9 mouse cellular contexts compared by ENCODE assay signal in genomic region chr4:57308214-57309000, GRCm38 (mm10). TPM values are rescaled to one million over a fixed set of nuclear protein-coding genes. Genes with fewer than 3 reads are reported as not detected.
DNase-seq lines count a peak whose midpoint lies in the region; ATAC-seq and TF ChIP-seq lines count a peak whose summit lies in the region.
"Had no signal": no experiment of that assay in that cellular context is flagged by ENCODE, and none has a peak within 500 bp of the region (broad histone marks: within the 10 kb centered on the region; RNA-seq: fewer than 3 reads in every experiment).

No protein-coding gene starts in this region.

- no peaks in the 10 kb centered on the region for H3K9me3 ChIP-seq in intestine, postnatal 0 days (ENCODE audit: control insufficient read depth)

- 41% methylated on average over 26 of the region's 26 CpGs for WGBS in intestine, postnatal 0 days

- TF ChIP-seq CTCF in gastrocnemius, adult 2 months (IDR thresholded peaks at IDR 0.05), result peak; percentile 37; the same call in 1 of the 2 replicates
- peak; percentile 48 for TF ChIP-seq CTCF in intestine, postnatal 0 days (IDR thresholded peaks at IDR 0.05; ENCODE audit: low read depth)

- DNase-seq in gastrocnemius, adult 2 months, result peak; percentile 84
- DNase-seq in gastrocnemius, postnatal 10 days, result no peak
- DNase-seq in heart, adult 11 months, result peak; percentile 96
- DNase-seq in lung, adult 18-20 months, result peak; percentile 90 to 91
- peak; percentile 17 for DNase-seq in retina, postnatal 1 day
- DNase-seq in left cerebral cortex, adult 8-10 months (ENCODE audit: low spot score in 2 of 2), result no peak
- no peak for DNase-seq in left cerebral cortex, adult 11 months (ENCODE audit: low spot score)

- peak overlapping the region; percentile 54 for H3K4me3 ChIP-seq in gastrocnemius, adult 2 months
- peak overlapping the region; percentile 6; the same call in 1 of the 2 replicates for H3K4me3 ChIP-seq in intestine, postnatal 0 days (ENCODE audit: low read depth, low read length)

- peak overlapping the region; percentile 82 for H3K27ac ChIP-seq in gastrocnemius, adult 2 months
- H3K27ac ChIP-seq in intestine, postnatal 0 days (ENCODE audit: low read depth, low read length), result no peak overlapping the region

- H3K9ac ChIP-seq in intestine, postnatal 0 days (ENCODE audit: low read depth, low read length), result no peak overlapping the region

- no peaks in the 10 kb centered on the region for H3K36me3 ChIP-seq in intestine, postnatal 0 days (ENCODE audit: control insufficient read depth, insufficient read depth)
- H3K36me3 ChIP-seq: G1E had no signal

- H3K4me1 ChIP-seq in intestine, postnatal 0 days (replicated peaks; ENCODE audit: control insufficient read depth, insufficient read depth, low read length), result no peaks in the 10 kb centered on the region; the same call in 1 of the 2 replicates

- no peak for ATAC-seq in intestine, postnatal 0 days

- intact Hi-C loops in gastrocnemius, adult 2 months (cut with DNase I), result no loop called here

- H3K27me3 ChIP-seq in intestine, postnatal 0 days (replicated peaks; ENCODE audit: control insufficient read depth, insufficient read depth, low read length), result no peaks in the 10 kb centered on the region

- H3K4me2 ChIP-seq in intestine, postnatal 0 days (replicated peaks; ENCODE audit: low read depth), result peak overlapping the region; percentile 37

RNA-seq across cellular contexts. Expression of gene Ptpn3, which starts 6.8 kb away (rescaled TPM):
- total RNA-seq in gastrocnemius, adult 2 months (2021), result 10 to 100 TPM; 29.8 to 77.3 TPM
- total RNA-seq in gastrocnemius, postnatal 10 days (2021), result 10 to 100 TPM; 13.8 to 17.0 TPM
- polyA plus RNA-seq in intestine, postnatal 0 days (2015; fragmentation: Nextera tagmentation; extraction: Ambion mirVana), result 8.6 and 10.7 TPM in 2 replicates
- total RNA-seq in left cerebral cortex, adult 8-10 months (2022), result 10 to 100 TPM; 56.3 to 63.7 (median 60.2) TPM
- polyA plus RNA-seq: G1E had no signal

Comparison
In these comparisons a context has a peak if more than half of its experiments do, and no peak if none do; other contexts are left out.
1. DNase-seq: peak in gastrocnemius, adult 2 months (single experiment), heart, adult 11 months (single experiment), lung, adult 18-20 months (2 of 2) and retina, postnatal 1 day (single experiment); none in gastrocnemius, postnatal 10 days (single experiment), left cerebral cortex, adult 8-10 months (0 of 2) and left cerebral cortex, adult 11 months (single experiment).